Mouse (Mus musculus) 416B (cell line): ENCODE data around the gene Spocd1.
A peak's percentile ranks its signal among the peaks of the same experiment; 100 is the strongest.

ENCODE experiments used
- DNase-seq: peaks from one replicate; pipeline ENCODE4 v3.0.0; 2011; ENCODE audit warnings: low read depth

The Spocd1 gene

GRCm38 (mm10) chr4:129974285-129974684, 45.2 kb downstream of the Spocd1 start:
- no peak for DNase-seq

- DNase-seq: no peak
Observed at GRCm38 (mm10) chr4:129977256-129977655, 48.2 kb downstream of the Spocd1 start.

GRCm38 (mm10) chr4:129978227-129978626, 49.2 kb downstream of the Spocd1 start:
- DNase-seq: no peak

GRCm38 (mm10) chr4:129978930-129979329, 49.9 kb downstream of the Spocd1 start:
- DNase-seq: no peak

GRCm38 (mm10) chr4:129981657-129982056, 52.6 kb downstream of the Spocd1 start:
- DNase-seq: no peak

- DNase-seq: no peak
Observed at GRCm38 (mm10) chr4:129983046-129983445, 54.0 kb downstream of the Spocd1 start.

GRCm38 (mm10) chr4:129983764-129984420, 54.8 kb downstream of the Spocd1 start:
- peak; percentile 54 for DNase-seq

- no peak for DNase-seq
Observed at GRCm38 (mm10) chr4:129984421-129985061, 55.5 kb downstream of the Spocd1 start, which contains the start of gene Adgrb2. TSS of gene Adgrb2 (plus strand) at chr4:129984870.

GRCm38 (mm10) chr4:129985161-129985670, 56.2 kb downstream of the Spocd1 start:
- DNase-seq: no peak

GRCm38 (mm10) chr4:129985671-129986441, 56.8 kb downstream of the Spocd1 start:
- DNase-seq: no peak

GRCm38 (mm10) chr4:129987825-129988504, 58.9 kb downstream of the Spocd1 start:
- no peak for DNase-seq

GRCm38 (mm10) chr4:129989925-129990324, 60.9 kb downstream of the Spocd1 start:
- DNase-seq: no peak

GRCm38 (mm10) chr4:129992720-129993119, 63.7 kb downstream of the Spocd1 start:
- no peak for DNase-seq

- no peak for DNase-seq
Observed at GRCm38 (mm10) chr4:129993213-129993612, 64.2 kb downstream of the Spocd1 start.

GRCm38 (mm10) chr4:129993944-129994695, 65.1 kb downstream of the Spocd1 start:
- no peak for DNase-seq

GRCm38 (mm10) chr4:129994728-129995127, 65.7 kb downstream of the Spocd1 start:
- DNase-seq: no peak

- no peak for DNase-seq
Observed at GRCm38 (mm10) chr4:129995255-129995654, 66.2 kb downstream of the Spocd1 start.

GRCm38 (mm10) chr4:129996015-129996414, 67.0 kb downstream of the Spocd1 start:
- DNase-seq: peak; percentile 57

- DNase-seq: no peak
Observed at GRCm38 (mm10) chr4:129998124-129998523, 69.1 kb downstream of the Spocd1 start.

GRCm38 (mm10) chr4:130001710-130002109, 72.7 kb downstream of the Spocd1 start:
- DNase-seq: peak; percentile 19

GRCm38 (mm10) chr4:130002157-130002556, 73.1 kb downstream of the Spocd1 start:
- DNase-seq: no peak
